Mouse (Mus musculus) ZHBTc4 (cell line): ENCODE data around the gene Olfm2.
A peak's percentile ranks its signal among the peaks of the same experiment; 100 is the strongest.
"Not testable (repeated sequence)": the region's sequence is repeated elsewhere in the genome, so short reads cannot be mapped to it uniquely, and the experiment has no call there.

Source experiments
- DNase-seq: peaks from one replicate; pipeline ENCODE4 v3.0.0-alpha.2; 2011; ENCODE audit warnings: low read depth, low spot score

Gene Olfm2

GRCm38 (mm10) chr9:20696107-20696712 is 49.9 kb downstream of the Olfm2 start:
- no peak for DNase-seq

- DNase-seq: peak; percentile 15
These were observed 51.4 kb downstream of the Olfm2 start for GRCm38 (mm10) chr9:20694721-20695235.

GRCm38 (mm10) chr9:20692863-20693262 is 53.3 kb downstream of the Olfm2 start:
- no peak for DNase-seq

- not testable (repeated sequence) for DNase-seq
These were observed 55.7 kb downstream of the Olfm2 start for GRCm38 (mm10) chr9:20690449-20690848.

- peak; percentile 16 for DNase-seq
These were observed 56.2 kb downstream of the Olfm2 start for GRCm38 (mm10) chr9:20689913-20690312.

GRCm38 (mm10) chr9:20689403-20689802 is 56.7 kb downstream of the Olfm2 start:
- DNase-seq: no peak

GRCm38 (mm10) chr9:20685081-20685861 is 60.9 kb downstream of the Olfm2 start:
- no peak for DNase-seq

GRCm38 (mm10) chr9:20682389-20682722 is 63.8 kb downstream of the Olfm2 start:
- DNase-seq: no peak

- DNase-seq: peak; percentile 29
These were observed 64.4 kb downstream of the Olfm2 start for GRCm38 (mm10) chr9:20681546-20682388.

- DNase-seq: no peak
These were observed 65.7 kb downstream of the Olfm2 start for GRCm38 (mm10) chr9:20680378-20680958.

GRCm38 (mm10) chr9:20677892-20678291 is 68.3 kb downstream of the Olfm2 start:
- no peak for DNase-seq

- peak; percentile 22 for DNase-seq
These were observed 74.1 kb downstream of the Olfm2 start for GRCm38 (mm10) chr9:20672047-20672446.

GRCm38 (mm10) chr9:20668065-20668464 is 78.1 kb downstream of the Olfm2 start:
- no peak for DNase-seq

- DNase-seq: peak; percentile 50
These were observed 79.6 kb downstream of the Olfm2 start for GRCm38 (mm10) chr9:20666510-20667034.

- no peak for DNase-seq
These were observed 80.2 kb downstream of the Olfm2 start for GRCm38 (mm10) chr9:20665925-20666324.

- DNase-seq: no peak
These were observed 81.0 kb downstream of the Olfm2 start for GRCm38 (mm10) chr9:20664982-20665637.

GRCm38 (mm10) chr9:20664366-20664765 is 81.8 kb downstream of the Olfm2 start:
- no peak for DNase-seq

- DNase-seq: no peak
These were observed 82.2 kb downstream of the Olfm2 start for GRCm38 (mm10) chr9:20663956-20664355.

GRCm38 (mm10) chr9:20662874-20663273 is 83.3 kb downstream of the Olfm2 start:
- no peak for DNase-seq

- DNase-seq: peak; percentile 76
These were observed 83.8 kb downstream of the Olfm2 start for GRCm38 (mm10) chr9:20662325-20662724.

- no peak for DNase-seq
These were observed 88.6 kb downstream of the Olfm2 start for GRCm38 (mm10) chr9:20657546-20657945.
